Mouse (Mus musculus) right cerebral cortex, postnatal 4 days (tissue): ENCODE measurements around the gene Cisd1.
"Not testable (repeated sequence)": the region's sequence is repeated elsewhere in the genome, so short reads cannot be mapped to it uniquely, and the experiment has no call there.

Source experiments
- DNase-seq: peaks from one replicate; pipeline ENCODE4 v3.0.0-alpha.2; 2022

Cisd1 gene

DNA sequence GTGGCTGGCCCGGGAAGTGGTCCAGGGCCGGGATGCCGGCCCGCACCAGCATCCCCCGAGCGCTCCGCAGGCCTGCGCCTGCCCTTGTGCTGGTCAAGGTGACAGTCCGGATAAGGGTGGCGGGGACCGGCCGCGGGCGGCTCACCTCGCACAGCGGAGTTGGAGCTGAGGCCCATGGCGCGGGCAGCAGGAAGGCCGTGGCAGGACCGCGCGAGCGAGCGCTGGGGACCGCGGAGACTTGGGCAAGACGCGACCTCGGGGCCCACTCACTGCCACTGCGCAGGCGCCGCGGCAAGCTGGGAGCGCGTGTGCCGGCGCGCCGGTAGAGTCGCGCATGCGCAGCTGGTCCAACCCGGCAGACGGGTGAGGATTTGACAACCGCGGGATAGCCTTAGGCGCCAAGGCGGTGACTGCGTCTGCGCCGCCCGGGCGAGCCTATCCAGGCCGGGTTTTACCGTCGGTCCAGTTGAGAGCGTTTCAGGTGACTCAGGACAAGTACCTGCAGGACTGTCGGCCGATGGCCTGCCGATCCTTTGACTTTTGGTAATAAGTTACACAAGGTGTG lies at the start of gene Cisd1:
TSS of gene Cisd1 (minus strand) at position 376 of the 565 bp plus-strand sequence.
- DNase-seq, result peak; percentile 95

GRCm38 (mm10) chr10:71389311-71389710 lies 44.6 kb upstream of the Cisd1 start:
- DNase-seq, result no peak

GRCm38 (mm10) chr10:71384159-71385044 lies 39.6 kb upstream of the Cisd1 start:
- no peak for DNase-seq

- not testable (repeated sequence) for DNase-seq
Measured at GRCm38 (mm10) chr10:71383552-71383924, 38.8 kb upstream of the Cisd1 start.

DNA sequence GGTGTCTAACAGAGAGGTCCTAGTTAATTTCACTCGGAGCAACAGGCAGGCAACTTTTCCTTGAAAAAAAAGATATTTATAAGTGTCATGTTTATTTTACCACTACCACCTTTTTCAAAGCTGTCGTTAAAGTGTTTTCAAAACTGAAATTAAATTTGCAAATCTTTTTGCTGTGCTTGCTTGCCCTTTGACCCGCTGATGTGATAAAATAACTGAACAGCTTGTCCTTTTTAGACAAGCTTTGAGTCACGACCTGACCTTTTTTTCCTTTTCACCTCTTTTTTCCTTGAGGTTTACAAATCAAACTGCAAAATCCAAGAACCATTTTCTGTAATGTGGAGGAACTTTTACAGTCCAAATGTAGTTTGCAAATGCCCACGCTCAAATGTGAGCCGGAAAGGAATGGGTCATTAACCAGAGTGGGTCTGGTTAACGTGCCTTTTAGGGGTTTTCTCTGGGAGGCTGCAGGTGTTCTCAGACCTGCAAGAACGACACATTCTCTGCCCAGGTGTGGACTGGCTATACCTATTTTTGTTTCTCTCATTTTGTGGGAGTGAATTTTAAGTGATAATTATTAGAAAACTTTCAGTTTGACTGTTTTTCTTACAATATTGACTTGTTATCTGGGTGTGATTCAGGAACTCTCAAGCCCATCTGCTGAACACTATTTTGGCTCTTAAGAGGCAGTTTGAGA lies 38.3 kb upstream of the Cisd1 start:
- DNase-seq, result no peak

- DNase-seq, result no peak
Measured at GRCm38 (mm10) chr10:71382109-71382508, 37.4 kb upstream of the Cisd1 start.

DNA sequence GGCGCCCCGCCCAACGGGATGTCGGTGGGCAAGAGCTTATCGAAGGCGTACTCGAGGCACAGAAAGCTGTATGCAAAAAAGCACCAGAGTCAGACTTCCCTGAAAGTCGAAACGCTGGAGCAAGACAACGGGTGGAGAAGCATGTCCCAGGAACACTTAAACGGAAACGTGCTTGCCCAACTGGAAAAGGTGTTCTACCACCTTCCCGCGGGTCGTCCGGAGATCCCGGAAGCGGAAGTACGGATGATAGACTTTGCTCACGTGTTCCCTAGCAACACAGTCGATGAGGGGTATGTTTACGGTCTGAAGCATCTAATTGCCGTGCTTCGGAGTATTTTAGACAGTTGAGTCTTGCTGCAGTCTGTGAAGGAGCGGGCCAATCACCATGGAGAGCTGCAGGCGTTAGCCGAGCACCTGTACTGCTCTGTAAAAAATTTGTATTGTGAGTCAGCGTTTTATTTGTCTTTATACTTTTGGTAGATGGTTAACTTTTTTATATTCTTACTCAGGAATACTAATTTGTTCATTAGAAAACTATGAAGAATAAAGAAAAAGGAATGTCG lies 36.8 kb upstream of the Cisd1 start:
- no peak for DNase-seq

DNA sequence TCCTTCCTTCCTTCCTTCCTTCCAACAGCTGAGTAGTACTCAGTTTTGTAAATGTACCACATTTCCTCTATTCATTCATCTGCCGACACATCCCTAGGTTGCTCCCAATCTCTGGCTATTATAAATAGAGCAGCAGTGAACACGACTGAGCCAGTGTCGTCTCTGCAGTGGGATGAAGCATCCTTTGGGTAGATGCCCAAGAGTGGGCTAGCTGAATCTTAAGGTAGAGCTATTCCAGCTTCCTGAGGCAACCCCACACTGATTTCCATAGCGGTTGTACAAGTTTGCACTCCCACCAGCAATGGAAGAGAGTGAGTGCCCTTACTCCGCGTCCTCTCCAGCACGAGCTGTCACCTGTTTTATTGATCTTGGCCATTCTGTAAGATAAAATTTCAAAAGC lies 35.7 kb upstream of the Cisd1 start:
- DNase-seq, result no peak

- no peak for DNase-seq
Measured at GRCm38 (mm10) chr10:71376014-71376413, 31.3 kb upstream of the Cisd1 start.

DNA sequence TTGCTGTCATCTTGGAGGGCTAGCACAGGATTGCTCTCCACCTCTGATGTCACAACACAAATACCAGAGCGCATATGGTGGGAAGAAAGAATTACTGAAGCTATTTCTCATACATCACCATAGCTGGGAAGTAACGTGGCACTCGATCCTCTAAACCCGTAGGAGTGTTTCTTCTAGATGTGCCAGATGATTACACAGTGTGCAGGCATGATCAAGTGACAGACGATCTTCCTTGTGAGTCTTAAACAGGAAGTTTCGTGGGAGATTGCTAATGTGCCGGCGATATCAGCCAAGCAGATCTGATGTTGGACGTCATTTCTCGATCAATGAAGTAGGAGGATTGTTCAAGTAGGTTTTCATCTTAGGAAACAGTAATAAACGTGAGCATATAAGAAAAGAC lies 29.0 kb upstream of the Cisd1 start:
- DNase-seq, result no peak

DNA sequence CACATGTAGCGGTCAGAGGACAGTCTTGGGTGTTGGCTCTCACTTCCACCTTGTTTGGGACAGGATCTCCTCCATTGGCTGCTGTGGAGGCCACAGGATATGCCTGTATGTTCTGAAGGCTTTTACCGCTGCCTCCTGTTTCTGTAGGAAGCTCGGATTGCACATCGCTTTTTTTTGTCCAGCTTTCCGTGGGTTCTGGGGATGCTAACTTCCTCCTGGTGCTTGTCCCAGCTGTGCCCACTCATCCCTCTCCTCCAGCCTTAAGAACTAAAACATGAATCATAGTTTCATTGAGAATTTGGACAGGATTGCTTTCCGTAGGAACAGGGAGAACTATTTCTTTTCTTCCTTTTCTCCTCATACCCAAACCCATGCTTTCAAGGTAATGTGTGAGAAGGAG lies 27.1 kb upstream of the Cisd1 start:
- DNase-seq, result no peak

DNA sequence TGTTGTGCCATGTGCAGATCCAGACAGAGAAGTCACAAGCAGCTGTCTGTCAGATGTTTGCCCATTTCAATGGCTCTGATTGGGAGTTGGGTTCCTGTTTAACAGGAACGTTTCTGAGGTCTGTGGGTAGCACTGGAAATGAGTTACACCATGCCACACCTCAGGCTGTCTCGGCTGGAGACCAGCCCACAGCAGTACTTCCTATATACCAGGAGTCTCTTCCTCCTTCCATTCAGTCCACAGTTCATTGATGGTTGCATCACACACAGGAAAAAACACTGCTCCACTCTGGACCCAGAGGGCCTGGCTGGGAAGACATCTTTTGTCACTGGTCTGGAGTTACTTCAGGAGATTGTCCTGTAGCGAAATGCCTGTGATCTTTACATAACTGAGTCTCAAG lies 24.7 kb upstream of the Cisd1 start:
- no peak for DNase-seq

DNA sequence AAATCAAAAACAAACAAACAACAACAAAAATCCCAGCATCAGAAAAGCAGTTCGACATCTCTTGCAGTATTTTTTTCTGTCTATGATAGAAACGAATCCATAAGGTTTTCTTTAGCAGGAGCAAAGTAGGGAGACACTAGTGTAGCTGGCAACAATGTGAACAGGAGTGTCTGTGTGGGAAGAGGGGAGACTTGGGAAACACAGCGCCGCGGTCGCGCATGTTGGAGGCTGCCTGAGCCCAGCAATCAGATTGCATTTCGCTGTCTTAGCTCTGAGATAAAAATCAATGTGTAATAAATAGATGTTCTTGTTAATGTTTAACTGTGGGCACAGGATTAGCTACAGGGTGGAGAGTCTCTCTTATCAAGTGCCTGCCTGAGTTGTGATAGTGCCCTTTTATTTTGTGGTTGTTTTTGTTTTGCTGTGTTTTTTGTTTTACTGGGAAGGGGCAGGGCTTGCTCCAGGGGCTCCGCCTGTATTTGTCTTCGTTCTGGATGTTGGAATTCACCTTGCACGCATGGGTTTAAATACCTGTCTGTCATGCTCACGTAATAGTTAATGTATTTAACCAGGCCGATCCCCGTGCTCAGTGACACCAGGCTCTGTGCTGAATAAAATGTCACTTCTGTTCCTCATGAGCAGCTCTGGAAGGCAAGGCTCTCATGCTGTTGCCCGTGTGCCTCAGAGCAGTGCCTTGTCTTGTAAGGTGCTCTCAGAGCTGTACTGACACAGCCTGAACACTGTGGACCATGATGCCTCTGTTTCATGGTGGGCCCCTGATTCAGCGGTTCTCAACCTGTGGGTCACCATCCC lies 23.6 kb upstream of the Cisd1 start:
- no peak for DNase-seq

DNA sequence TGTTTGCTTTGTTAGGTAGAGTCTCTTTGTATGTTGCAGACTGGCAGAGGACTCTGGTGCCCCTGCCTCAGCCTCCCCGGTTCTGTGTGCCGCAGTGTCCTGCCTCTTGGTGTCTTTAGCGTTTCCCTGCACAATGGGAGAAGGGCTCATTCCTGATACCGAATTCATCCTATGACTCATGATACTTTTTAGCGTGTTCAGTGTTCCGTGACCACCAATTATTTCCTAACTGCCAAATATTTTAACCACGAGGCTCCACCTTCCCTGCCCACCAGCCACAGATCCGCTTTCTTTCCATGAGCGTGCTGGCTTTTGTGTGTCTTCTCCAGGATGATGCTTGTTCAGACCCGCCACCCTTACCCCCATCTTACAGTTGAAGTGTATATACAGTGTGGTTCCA lies 19.1 kb upstream of the Cisd1 start:
- no peak for DNase-seq

- no peak for DNase-seq
Measured at GRCm38 (mm10) chr10:71363440-71363839, 18.7 kb upstream of the Cisd1 start.

DNA sequence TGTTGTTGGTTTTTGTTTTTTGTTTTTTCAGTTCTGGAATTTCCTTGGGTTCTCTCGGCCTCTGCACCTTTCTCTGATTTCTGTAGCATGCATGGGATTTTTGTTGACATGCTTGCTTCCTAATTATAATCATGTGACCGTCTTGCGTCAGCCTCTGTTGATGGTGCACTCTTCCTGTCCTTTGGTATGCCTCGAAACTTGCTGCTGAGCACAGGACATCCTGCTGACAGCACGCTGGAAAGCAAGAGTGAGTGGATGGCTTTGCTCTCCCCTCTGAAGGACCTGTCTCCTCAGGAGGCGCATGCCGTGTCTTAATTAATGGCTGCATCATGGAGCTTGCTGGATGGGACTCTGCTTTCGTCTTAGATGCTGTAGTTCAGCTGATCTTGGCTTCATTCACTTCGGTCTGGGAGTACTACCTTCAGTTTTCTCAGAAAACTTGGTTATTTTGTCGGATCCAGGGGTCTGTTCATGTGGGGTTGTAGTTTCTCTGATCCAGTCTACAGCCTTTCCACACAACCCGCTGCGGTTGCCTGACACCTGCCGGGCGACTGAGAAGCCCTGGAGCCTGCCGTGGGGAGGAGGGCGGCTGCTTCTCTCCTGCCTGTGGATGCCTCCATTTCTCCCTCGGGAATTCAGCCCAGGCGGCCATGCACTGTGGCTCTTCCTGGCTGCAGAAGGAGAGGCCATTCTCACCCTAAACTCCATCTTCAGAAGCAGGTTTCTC lies 17.2 kb upstream of the Cisd1 start:
- DNase-seq, result no peak

GRCm38 (mm10) chr10:71361044-71361443 lies 16.3 kb upstream of the Cisd1 start:
- DNase-seq, result no peak

- DNase-seq, result no peak
Measured at GRCm38 (mm10) chr10:71354947-71355346, 10.2 kb upstream of the Cisd1 start.

DNA sequence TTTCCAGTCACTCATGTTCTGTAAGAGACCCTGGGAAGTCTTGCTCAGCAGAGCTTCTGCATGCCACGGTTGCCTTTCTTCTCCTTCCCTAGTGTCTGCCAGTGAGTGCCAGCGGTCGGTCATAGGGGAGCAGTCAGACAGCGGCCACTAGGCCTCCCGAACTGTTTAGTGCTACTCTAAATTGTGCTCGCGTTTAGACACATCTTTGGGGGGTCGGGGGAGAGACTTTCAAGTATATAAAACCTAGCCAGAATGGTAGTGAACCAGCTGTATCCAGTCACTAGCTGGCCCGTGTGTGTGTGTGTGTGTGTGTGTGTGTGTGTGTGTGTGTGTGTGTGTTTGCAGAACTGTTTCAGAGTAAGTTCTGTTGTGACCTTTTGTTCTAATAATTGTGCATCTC lies 9.1 kb upstream of the Cisd1 start:
- DNase-seq, result no peak

GRCm38 (mm10) chr10:71351301-71351700 lies 6.5 kb upstream of the Cisd1 start:
- DNase-seq, result no peak

GRCm38 (mm10) chr10:71349290-71349689 lies 4.5 kb upstream of the Cisd1 start:
- DNase-seq, result no peak

DNA sequence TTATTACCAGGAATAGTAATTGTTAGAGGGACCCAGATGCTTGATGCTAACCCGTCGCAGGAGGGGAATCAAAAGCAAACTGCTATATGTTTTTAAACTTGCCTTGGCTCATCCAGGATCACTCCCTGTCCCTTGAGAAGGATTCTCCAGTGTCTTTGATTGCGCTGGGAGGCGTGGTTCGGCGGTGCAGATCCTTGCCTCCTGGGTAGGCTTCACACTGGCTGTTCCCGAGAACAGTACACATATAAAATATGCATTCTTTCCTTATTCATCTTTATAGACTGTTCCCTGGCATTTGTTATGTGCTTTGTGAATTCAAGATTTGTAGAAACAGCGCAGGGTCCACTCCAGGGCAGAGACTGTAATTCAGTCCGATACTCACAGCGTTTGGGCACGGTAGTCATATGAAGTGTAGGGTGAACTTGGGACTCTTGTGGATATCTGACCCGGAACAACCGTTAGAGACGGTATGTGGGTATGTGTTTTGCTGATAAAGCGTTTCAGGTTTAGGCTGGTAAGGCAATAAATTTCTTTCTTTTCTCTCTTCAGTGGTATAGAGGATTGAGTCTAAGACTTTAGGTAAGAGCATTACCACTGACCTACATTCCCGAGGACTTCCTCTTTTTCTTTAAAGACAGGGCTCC lies 4.0 kb upstream of the Cisd1 start:
- DNase-seq, result no peak
